Mouse (Mus musculus) hindbrain, embryonic 12.5 days (tissue): ENCODE measurements at regions not wholly inside any gene's neighbourhood (a gene's known extent, or its start where the extent isn't known, plus 50 kb on each side); places are given as distances from the start of the nearest gene placed in this dataset.

Experiments
- ATAC-seq: fragments of 200-750 bp; cut with Nextera tagmentation; 2 replicates; pipeline ENCODE4 v1.8.0; 2017; ENCODE audit warnings: moderate TSS enrichment; ENCODE audit not compliant: low FRiP score
- H3K27ac ChIP-seq: fragments of 300-500 bp; sonication (generic); 2 replicates; pipeline ENCODE4 v1.5.1; 2016; ENCODE audit warnings: mild to moderate bottlenecking
- H3K27me3 ChIP-seq: fragments of 300-500 bp; sonication (generic); 2 replicates; pipeline ENCODE4 v1.6.1; 2016; ENCODE audit warnings: mild to moderate bottlenecking
- H3K36me3 ChIP-seq: fragments of 300-500 bp; sonication (generic); 2 replicates; pipeline ENCODE4 v1.6.1; 2016; ENCODE audit warnings: mild to moderate bottlenecking
- H3K4me1 ChIP-seq: fragments of 300-500 bp; sonication (generic); 2 replicates; pipeline ENCODE4 v1.6.1; 2016
- H3K4me2 ChIP-seq: fragments of 300-500 bp; sonication (generic); replicated peaks from 2 replicates; pipeline ENCODE4 v1.6.1; 2016; ENCODE audit warnings: mild to moderate bottlenecking
- H3K4me3 ChIP-seq: fragments of 300-500 bp; sonication (generic); 2 replicates; pipeline ENCODE4 v1.5.1; 2016; ENCODE audit warnings: mild to moderate bottlenecking
- H3K9ac ChIP-seq: fragments of 300-500 bp; sonication (generic); 2 replicates; pipeline ENCODE4 v1.6.1; 2016; ENCODE audit warnings: mild to moderate bottlenecking, moderate library complexity
- H3K9me3 ChIP-seq: fragments of 300-500 bp; sonication (generic); replicated peaks from 2 replicates; pipeline ENCODE4 v1.6.1; 2016; ENCODE audit warnings: mild to moderate bottlenecking
- WGBS: fragments of 180-500 bp; shearing (Covaris S2); methylation state at CpG from one replicate; pipeline ENCODE4 v1.1.7; 2016; 5-methylcytosine and 5-hydroxymethylcytosine counted together

DNA sequence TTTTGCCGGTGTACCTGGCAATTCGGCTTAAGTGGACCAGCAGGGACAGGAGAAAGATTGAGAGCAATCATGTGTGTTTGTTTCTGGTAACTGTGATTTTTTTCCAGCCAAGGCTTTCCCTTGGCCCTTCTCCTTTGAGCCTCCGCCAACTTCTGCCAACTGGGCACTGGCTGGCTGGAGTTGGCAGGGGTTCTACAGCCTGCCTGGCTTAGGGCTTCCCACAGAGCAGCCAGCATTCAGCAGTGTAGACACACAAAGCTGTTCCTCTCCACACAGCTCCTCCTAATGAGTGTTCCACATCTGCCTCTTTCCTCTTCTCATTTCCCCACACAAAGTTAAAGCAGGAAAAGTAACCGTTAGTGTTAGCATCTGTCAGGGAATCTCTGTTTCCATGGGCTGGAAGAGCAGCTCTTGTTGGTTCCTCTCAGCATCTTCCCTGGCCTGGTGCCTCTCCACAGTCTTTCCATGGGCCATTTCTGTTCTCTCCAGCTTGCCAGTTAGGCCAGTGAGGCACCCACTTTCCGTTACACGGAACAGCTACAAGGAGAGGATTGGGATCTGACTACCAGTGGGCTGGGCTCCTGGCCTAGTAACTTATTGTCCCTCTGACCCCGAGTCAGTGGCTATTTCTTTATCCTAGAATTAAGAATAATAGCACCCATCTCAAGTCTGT is 68.0 kb upstream of the Rbm24 start:
- 73% methylated on average over 7 of the region's 7 CpGs for WGBS
- no peak overlapping the region for H3K4me2 ChIP-seq
- H3K36me3 ChIP-seq: no peaks in the 10 kb centered on the region
- peak overlapping the region; percentile 17; the same call in 1 of the 2 replicates for H3K27ac ChIP-seq
- H3K4me3 ChIP-seq: no peak overlapping the region
- H3K4me1 ChIP-seq: no peaks in the 10 kb centered on the region
- no peaks in the 10 kb centered on the region for H3K27me3 ChIP-seq
- no peaks in the 10 kb centered on the region for H3K9me3 ChIP-seq
- no peak overlapping the region for H3K9ac ChIP-seq
- no peak for ATAC-seq

DNA sequence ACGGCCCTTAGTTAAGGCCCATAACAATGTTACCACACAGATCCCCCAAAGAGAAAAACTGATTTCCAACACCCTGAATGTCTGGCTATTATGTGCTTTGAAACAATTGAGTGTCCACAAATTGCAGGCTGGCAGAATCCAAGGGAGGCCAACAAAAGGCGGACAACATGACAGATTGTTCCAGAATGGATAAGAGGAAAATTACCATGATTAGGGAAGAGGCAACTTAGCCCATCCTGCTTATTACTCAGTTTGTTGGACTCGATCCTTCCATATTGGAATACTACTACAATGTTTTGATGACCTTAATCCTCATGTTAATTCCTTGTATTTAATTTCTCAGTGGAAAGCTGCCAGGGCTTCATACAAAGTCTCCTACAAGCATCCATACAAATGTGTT is 62.9 kb upstream of the Rbm24 start:
- no peak overlapping the region for H3K4me2 ChIP-seq
- no peak overlapping the region for H3K4me3 ChIP-seq
- 0 out of 2 replicates have a peak, but pooled peaks cover 2% of the 10 kb centered on the region for H3K4me1 ChIP-seq
- no peaks in the 10 kb centered on the region for H3K36me3 ChIP-seq
- H3K9me3 ChIP-seq: no peaks in the 10 kb centered on the region
- WGBS: 61% methylated on average over 3 of the region's 3 CpGs
- H3K27me3 ChIP-seq: no peaks in the 10 kb centered on the region
- H3K9ac ChIP-seq: no peak overlapping the region
- H3K27ac ChIP-seq: no peak overlapping the region
- no peak for ATAC-seq

DNA sequence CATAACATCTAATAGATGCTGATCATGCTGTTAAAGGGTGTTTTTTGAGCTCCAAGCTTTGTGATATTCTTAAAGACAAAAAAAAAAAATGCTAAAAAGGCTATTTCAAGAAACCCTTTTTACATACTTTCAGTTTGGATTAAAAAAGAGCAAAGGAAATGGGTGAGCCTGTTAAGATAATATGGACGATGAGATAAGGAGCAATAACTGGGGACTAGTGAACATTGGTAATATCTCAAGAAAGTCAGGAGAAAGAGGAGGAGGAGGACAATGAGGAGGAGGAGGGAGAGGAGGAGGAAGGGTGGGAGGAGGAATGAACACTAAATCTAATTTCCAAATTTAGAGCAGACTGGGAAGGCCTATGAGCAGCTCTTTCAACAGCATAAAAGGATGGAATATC is 62.3 kb upstream of the Rbm24 start:
- H3K27ac ChIP-seq: no peak overlapping the region
- ATAC-seq: no peak
- 0 out of 2 replicates have a peak, but pooled peaks cover 2% of the 10 kb centered on the region for H3K4me1 ChIP-seq
- no peak overlapping the region for H3K9ac ChIP-seq
- H3K36me3 ChIP-seq: no peaks in the 10 kb centered on the region
- H3K27me3 ChIP-seq: no peaks in the 10 kb centered on the region
- WGBS: 95% methylated on average over 1 of the region's 1 CpGs
- H3K4me3 ChIP-seq: no peak overlapping the region
- no peaks in the 10 kb centered on the region for H3K9me3 ChIP-seq
- H3K4me2 ChIP-seq: no peak overlapping the region

DNA sequence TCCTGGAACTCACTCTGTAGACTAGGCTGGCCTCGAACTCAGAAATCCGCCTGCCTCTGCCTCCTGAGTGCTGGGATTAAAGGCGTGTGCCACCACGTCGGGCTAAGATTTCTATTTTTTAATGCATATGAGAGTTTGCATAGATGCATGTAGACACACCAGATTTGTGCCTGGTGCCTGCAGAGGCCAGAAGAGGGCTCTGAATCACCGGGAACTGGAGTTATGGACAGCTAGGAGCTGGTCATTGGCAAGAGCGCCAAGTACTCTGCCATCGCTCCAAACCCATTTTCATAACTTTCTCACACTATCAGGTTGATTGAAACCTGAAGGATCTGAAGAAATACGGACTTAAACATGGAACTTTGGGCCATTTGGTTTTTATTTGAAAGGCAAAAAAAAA is 61.2 kb upstream of the Rbm24 start:
- no peak overlapping the region for H3K27ac ChIP-seq
- no peak overlapping the region for H3K4me3 ChIP-seq
- H3K9ac ChIP-seq: no peak overlapping the region
- H3K27me3 ChIP-seq: 0 out of 2 replicates have a peak, but pooled peaks cover 2% of the 10 kb centered on the region
- H3K4me2 ChIP-seq: no peak overlapping the region
- H3K36me3 ChIP-seq: no peaks in the 10 kb centered on the region
- H3K4me1 ChIP-seq: peaks cover 6% of the 10 kb centered on the region
- 90% methylated on average over 9 of the region's 9 CpGs for WGBS
- no peaks in the 10 kb centered on the region for H3K9me3 ChIP-seq
- no peak for ATAC-seq

DNA sequence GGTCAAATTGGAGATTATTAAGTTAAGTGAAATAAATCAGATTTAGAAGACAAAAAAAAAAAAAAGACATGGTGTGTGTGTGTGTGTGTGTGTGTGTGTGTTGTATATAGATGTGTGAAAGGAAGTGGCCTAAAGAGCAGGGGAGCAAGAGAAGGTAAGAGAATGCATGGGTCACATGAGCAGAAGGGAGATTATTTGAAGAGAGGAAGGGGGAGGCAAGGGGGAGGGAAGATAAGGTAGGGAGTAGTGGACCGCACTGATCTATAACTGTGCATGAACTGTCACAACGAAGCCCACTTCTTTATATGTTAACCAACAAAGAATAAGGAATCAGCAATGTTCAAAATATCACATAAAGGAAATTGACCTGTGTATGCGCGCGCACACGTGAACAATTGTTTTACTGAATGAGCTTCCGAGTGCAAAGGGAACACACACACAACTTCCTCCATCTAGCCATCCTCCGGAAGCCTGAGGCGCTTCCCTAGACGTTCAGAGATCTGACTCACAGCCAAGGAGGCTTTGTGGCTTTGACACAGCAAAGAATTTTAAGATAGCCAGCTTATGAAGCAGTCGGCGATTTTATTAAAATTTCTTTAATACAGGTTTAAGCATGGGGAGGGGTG is 57.6 kb upstream of the Rbm24 start:
- H3K9me3 ChIP-seq: no peaks in the 10 kb centered on the region
- no peak overlapping the region for H3K4me2 ChIP-seq
- 78% methylated on average over 12 of the region's 12 CpGs for WGBS
- H3K27ac ChIP-seq: no peak overlapping the region
- H3K4me3 ChIP-seq: no peak overlapping the region
- H3K4me1 ChIP-seq: peaks cover 6% of the 10 kb centered on the region
- no peak overlapping the region for H3K9ac ChIP-seq
- ATAC-seq: no peak
- H3K27me3 ChIP-seq: peaks cover 4% of the 10 kb centered on the region; the same call in 1 of the 2 replicates
- H3K36me3 ChIP-seq: no peaks in the 10 kb centered on the region

DNA sequence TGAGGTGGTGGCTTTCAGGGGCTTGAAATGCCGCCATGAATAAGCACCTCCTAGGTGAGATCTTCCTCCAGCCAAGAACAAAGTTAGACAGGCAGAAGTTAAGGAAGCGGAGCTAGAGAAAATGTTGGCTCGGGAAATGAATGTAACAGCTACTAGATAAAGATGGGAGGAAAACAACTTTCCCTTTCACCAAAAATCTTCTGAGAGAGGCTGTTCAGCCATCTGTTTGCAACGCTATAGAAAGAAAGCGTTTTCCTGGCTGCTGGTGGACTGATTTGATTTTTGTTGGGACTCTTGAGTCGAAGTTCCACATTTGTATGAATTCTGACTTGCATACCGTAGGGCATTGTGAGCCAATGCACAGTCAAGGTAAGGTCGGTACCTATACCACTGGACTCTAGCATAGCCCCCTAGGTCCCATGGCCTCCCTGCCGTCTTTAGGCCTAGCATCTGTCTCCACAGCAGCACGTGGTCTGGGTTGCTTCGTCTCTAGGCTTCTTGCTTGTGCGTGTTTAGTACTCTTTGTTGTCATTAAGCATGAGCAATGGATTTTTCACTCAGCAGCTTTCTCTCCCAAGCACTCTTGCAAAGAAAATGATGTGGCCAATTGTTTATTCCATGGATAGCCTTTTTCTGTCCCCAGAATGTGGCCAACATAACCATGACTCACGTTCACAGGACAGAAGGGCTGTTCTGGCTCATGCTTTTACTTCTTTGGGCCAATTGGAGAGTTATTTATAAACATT is 54.6 kb upstream of the Rbm24 start:
- no peaks in the 10 kb centered on the region; the same call in 1 of the 2 replicates for H3K9me3 ChIP-seq
- H3K4me2 ChIP-seq: no peak overlapping the region
- no peak overlapping the region for H3K4me3 ChIP-seq
- peaks cover 4% of the 10 kb centered on the region; the same call in 1 of the 2 replicates for H3K27me3 ChIP-seq
- no peak overlapping the region for H3K27ac ChIP-seq
- no peaks in the 10 kb centered on the region for H3K36me3 ChIP-seq
- H3K9ac ChIP-seq: no peak overlapping the region
- H3K4me1 ChIP-seq: peaks cover 6% of the 10 kb centered on the region
- WGBS: 93% methylated on average over 13 of the region's 13 CpGs
- ATAC-seq: no peak

DNA sequence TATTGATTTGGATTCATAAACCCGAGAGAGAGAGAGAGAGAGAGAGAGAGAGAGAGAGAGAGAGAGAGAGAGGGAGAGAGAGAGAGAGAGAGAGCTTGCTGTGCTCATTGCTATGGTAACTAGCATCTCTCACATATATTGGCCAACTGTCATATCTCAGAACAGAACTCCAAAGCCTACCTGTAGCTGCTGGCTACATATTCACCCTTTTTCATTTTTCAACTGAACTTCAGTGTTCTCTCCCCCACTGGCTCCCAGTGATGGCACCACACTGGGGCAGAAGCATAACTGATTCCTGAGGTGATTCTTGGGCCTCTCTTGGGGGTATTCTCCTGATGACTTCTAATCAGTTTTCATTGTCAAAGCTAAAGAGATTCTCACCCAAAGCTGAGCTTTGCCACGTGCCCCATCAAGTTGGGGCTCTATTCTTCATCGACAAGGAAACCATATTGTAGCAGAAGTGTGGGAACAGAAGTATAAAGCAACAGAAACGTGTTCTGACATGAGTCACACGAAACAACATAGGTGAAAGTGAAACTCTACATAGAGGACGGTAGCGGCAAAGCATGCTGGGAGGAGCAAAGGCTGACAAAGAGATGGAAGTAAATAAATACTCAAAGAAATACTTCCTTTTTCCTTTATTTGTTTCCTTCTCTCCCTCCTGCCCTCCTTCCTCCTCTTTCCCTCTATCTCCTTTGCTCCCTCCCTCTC is 53.9 kb upstream of the Rbm24 start:
- no peaks in the 10 kb centered on the region; the same call in 1 of the 2 replicates for H3K9me3 ChIP-seq
- no peak overlapping the region for H3K27ac ChIP-seq
- no peak overlapping the region for H3K4me3 ChIP-seq
- WGBS: 84% methylated on average over 7 of the region's 7 CpGs
- no peak overlapping the region for H3K9ac ChIP-seq
- H3K36me3 ChIP-seq: no peaks in the 10 kb centered on the region
- H3K4me2 ChIP-seq: no peak overlapping the region
- H3K4me1 ChIP-seq: peaks cover 4% of the 10 kb centered on the region
- no peak for ATAC-seq
- H3K27me3 ChIP-seq: peaks cover 4% of the 10 kb centered on the region; the same call in 1 of the 2 replicates

DNA sequence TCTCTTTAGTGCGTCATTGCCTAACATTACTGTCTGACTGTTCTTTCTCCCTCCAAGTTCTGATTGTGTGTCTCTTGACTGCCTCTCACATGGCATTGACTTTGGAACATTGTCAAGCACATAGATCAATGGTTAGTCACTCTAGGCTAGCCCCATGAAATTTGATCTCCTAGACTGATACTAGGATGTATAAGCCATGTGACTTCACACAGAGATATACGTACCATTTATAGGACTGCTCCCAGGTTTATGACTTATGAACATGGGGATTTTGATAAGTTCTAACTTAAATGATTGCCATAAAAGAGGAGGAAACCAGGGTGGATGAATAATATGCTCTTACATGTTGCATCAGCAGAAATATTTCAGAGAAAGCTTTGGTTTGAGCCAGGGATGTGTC is 52.9 kb upstream of the Rbm24 start:
- peaks cover 4% of the 10 kb centered on the region; the same call in 1 of the 2 replicates for H3K27me3 ChIP-seq
- H3K36me3 ChIP-seq: no peaks in the 10 kb centered on the region
- H3K4me1 ChIP-seq: peaks cover 4% of the 10 kb centered on the region
- H3K27ac ChIP-seq: no peak overlapping the region
- H3K9ac ChIP-seq: no peak overlapping the region
- ATAC-seq: no peak
- no peaks in the 10 kb centered on the region; the same call in 1 of the 2 replicates for H3K9me3 ChIP-seq
- 92% methylated on average over 2 of the region's 2 CpGs for WGBS
- no peak overlapping the region for H3K4me3 ChIP-seq
- H3K4me2 ChIP-seq: no peak overlapping the region
